ENCODE assay signal across 22 mouse cellular contexts in the genomic region with DNA sequence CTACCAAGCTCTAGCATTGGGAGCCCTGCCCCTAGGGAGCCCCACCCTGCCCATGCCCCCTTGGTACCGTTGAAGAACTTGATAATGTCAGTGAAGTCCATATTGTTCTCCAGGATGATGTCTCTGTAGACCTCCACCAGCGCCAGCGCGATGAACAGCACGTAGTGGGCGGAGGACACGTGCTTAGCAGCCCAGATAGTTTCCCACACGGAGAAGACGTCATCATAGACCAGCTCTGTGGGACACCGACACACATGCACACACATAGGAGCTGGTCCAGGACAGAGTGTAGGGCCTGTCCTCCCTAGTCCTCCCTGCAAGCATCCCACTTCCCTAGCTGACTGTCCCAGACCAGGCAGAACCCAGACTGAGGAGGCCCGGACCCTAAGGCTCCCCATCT. TPM values are rescaled to one million over a fixed set of nuclear protein-coding genes. Genes with fewer than 3 reads are reported as not detected.
A peak's percentile ranks its signal among the peaks of the same experiment; 100 is the strongest.
DNase-seq lines count a peak whose midpoint lies in the region; ATAC-seq lines count a peak whose summit lies in the region.
"Had no signal": no experiment of that assay in that cellular context is flagged by ENCODE, and none has a peak within 500 bp of the region (broad histone marks: within the 10 kb centered on the region; RNA-seq: fewer than 3 reads in every experiment).

No protein-coding gene starts in this region.

- no peak overlapping the region for H3K4me2 ChIP-seq in hindbrain, embryonic 15.5 days
- H3K4me2 ChIP-seq in hindbrain, embryonic 11.5 days (replicated peaks; ENCODE audit: low read depth, low read length), result no peak overlapping the region
- H3K4me2 ChIP-seq: forebrain, embryonic 13.5 days; heart, embryonic 13.5 days; hindbrain, embryonic 12.5 days had no signal

- no peak for DNase-seq in hindbrain, embryonic 11.5 days (ENCODE audit: low spot score)
- peak; percentile 37 to 55 for DNase-seq in left cerebral cortex, postnatal 14 days (ENCODE audit: low spot score in 2 of 2)
- DNase-seq in left cerebral cortex, adult 11 months (ENCODE audit: low spot score), result no peak
- DNase-seq in brain, adult 2 months (ENCODE audit: low read depth, low spot score), result peak; percentile 45
- DNase-seq in telencephalon, adult 2 months (ENCODE audit: low read depth, low spot score), result peak; percentile 28
- DNase-seq: adrenal gland, adult 2 months; adrenal gland, postnatal 25 days; cerebellum, adult 2 months; cerebellum, postnatal 10 days; forebrain, postnatal 0 days; gastrocnemius, postnatal 14 days; heart, adult 2 months; heart, postnatal 36 days had no signal

- ATAC-seq in hindbrain, embryonic 15.5 days (ENCODE audit: low FRiP score, low read depth), result 0 out of 2 replicates have a peak, but pooled peaks have one; percentile 15
- no peak for ATAC-seq in hindbrain, embryonic 11.5 days (ENCODE audit: low FRiP score)
- ATAC-seq: forebrain, embryonic 13.5 days; forebrain, postnatal 0 days; hindbrain, postnatal 0 days had no signal

- intact Hi-C loops in left cerebral cortex, postnatal 14 days (cut with DNase I), result no loop called here

- no peak overlapping the region for H3K4me3 ChIP-seq in hindbrain, embryonic 15.5 days
- no peak overlapping the region for H3K4me3 ChIP-seq in hindbrain, embryonic 11.5 days (ENCODE audit: low read depth, low read length)
- H3K4me3 ChIP-seq: embryonic facial prominence, embryonic 10.5 days; forebrain, embryonic 13.5 days; heart, adult 2 months; heart, embryonic 13.5 days; hindbrain, embryonic 12.5 days had no signal

- H3K36me3 ChIP-seq in hindbrain, embryonic 15.5 days, result peaks cover 56% of the 10 kb centered on the region
- H3K36me3 ChIP-seq in hindbrain, embryonic 11.5 days (ENCODE audit: control insufficient read depth, insufficient read depth, low read length), result no peaks in the 10 kb centered on the region
- H3K36me3 ChIP-seq: heart, embryonic 13.5 days had no signal

- H3K9ac ChIP-seq in hindbrain, embryonic 15.5 days, result no peak overlapping the region
- H3K9ac ChIP-seq in hindbrain, embryonic 11.5 days (ENCODE audit: low read depth, low read length), result no peak overlapping the region
- H3K9ac ChIP-seq: forebrain, embryonic 13.5 days; forebrain, postnatal 0 days; heart, embryonic 13.5 days; hindbrain, embryonic 12.5 days had no signal

- WGBS in hindbrain, embryonic 15.5 days, result 96% methylated on average over 11 of the region's 11 CpGs
- WGBS in hindbrain, embryonic 11.5 days, result 92% methylated on average over 11 of the region's 11 CpGs

- H3K9me3 ChIP-seq in hindbrain, embryonic 15.5 days, result no peaks in the 10 kb centered on the region
- no peaks in the 10 kb centered on the region for H3K9me3 ChIP-seq in hindbrain, embryonic 11.5 days (ENCODE audit: control insufficient read depth, low read length)
- H3K9me3 ChIP-seq: embryonic facial prominence, embryonic 10.5 days; forebrain, embryonic 13.5 days; heart, embryonic 13.5 days; hindbrain, embryonic 12.5 days had no signal

- no peak overlapping the region for H3K27ac ChIP-seq in hindbrain, embryonic 15.5 days (replicated peaks)
- H3K27ac ChIP-seq in hindbrain, embryonic 11.5 days (ENCODE audit: low read depth, low read length), result no peak overlapping the region
- H3K27ac ChIP-seq: embryonic facial prominence, embryonic 10.5 days; forebrain, embryonic 13.5 days; heart, adult 2 months; heart, embryonic 13.5 days; hindbrain, embryonic 12.5 days; hindbrain, postnatal 0 days had no signal

- no peaks in the 10 kb centered on the region for H3K27me3 ChIP-seq in hindbrain, embryonic 15.5 days
- H3K27me3 ChIP-seq in hindbrain, embryonic 11.5 days (ENCODE audit: control insufficient read depth, insufficient read depth, low read length), result no peaks in the 10 kb centered on the region
- H3K27me3 ChIP-seq: forebrain, embryonic 13.5 days; heart, embryonic 13.5 days; hindbrain, embryonic 12.5 days had no signal

- no peaks in the 10 kb centered on the region for H3K4me1 ChIP-seq in hindbrain, embryonic 15.5 days (replicated peaks)
- H3K4me1 ChIP-seq in hindbrain, embryonic 11.5 days (replicated peaks; ENCODE audit: control insufficient read depth, insufficient read depth, low read length), result no peaks in the 10 kb centered on the region
- H3K4me1 ChIP-seq: embryonic facial prominence, embryonic 10.5 days; forebrain, embryonic 13.5 days; heart, embryonic 13.5 days; hindbrain, embryonic 12.5 days had no signal

RNA-seq across cellular contexts. Expression of gene Tmem211, which starts 24.1 kb away (rescaled TPM):
- not detected in 2 replicates for polyA plus RNA-seq in hindbrain, embryonic 15.5 days (2015; fragmentation: Nextera tagmentation; extraction: Ambion mirVana)
- polyA plus RNA-seq in hindbrain, embryonic 11.5 days (2014; fragmentation: Nextera tagmentation; extraction: Ambion mirVana), result 0.08 TPM in 1 of 2 replicates, not detected in the other
- not detected for total RNA-seq in left cerebral cortex, postnatal 14 days (2021)
- total RNA-seq: adrenal gland, adult 2 months; adrenal gland, postnatal 25 days; forebrain, postnatal 0 days; gastrocnemius, adult 18-20 months; gastrocnemius, postnatal 14 days; heart, adult 2 months; heart, postnatal 36 days had no signal
- polyA plus RNA-seq: adrenal gland, adult 2 months; forebrain, embryonic 13.5 days; forebrain, postnatal 0 days; gonadal fat pad, adult 2 months; heart, adult 2 months; heart, embryonic 13.5 days; heart, postnatal 0 days had no signal

RNA-seq across cellular contexts. Expression of gene 2900026A02Rik, which starts 29.8 kb away (rescaled TPM):
- polyA plus RNA-seq in hindbrain, embryonic 15.5 days (2015; fragmentation: Nextera tagmentation; extraction: Ambion mirVana), result 3.8 and 3.9 TPM in 2 replicates
- polyA plus RNA-seq in hindbrain, embryonic 11.5 days (2014; fragmentation: Nextera tagmentation; extraction: Ambion mirVana), result 1.2 and 1.5 TPM in 2 replicates
- 10 to 100 TPM; 55.8 to 63.6 TPM for total RNA-seq in left cerebral cortex, postnatal 14 days (2021)

RNA-seq across cellular contexts. Expression of gene Sgsm1, which starts 59.8 kb away (rescaled TPM):
- polyA plus RNA-seq in hindbrain, embryonic 15.5 days (2015; fragmentation: Nextera tagmentation; extraction: Ambion mirVana), result 20.6 and 21.1 TPM in 2 replicates
- 8.5 and 10.5 TPM in 2 replicates for polyA plus RNA-seq in hindbrain, embryonic 11.5 days (2014; fragmentation: Nextera tagmentation; extraction: Ambion mirVana)
- total RNA-seq in left cerebral cortex, postnatal 14 days (2021), result 100 to 1,000 TPM; 100 to 110 TPM

Comparison
In these comparisons a context has a peak if more than half of its experiments do, and no peak if none do; other contexts are left out.
1. DNase-seq: peak in left cerebral cortex, postnatal 14 days (2 of 2), brain, adult 2 months (single experiment) and telencephalon, adult 2 months (single experiment); none in hindbrain, embryonic 11.5 days (single experiment) and left cerebral cortex, adult 11 months (single experiment).